Mouse (Mus musculus) C2C12 (cell line): ENCODE measurements around the gene Armc2. TPM values are rescaled to one million over a fixed set of nuclear protein-coding genes. Genes with fewer than 3 reads are reported as not detected.

ENCODE experiments used
- H3K27me3 ChIP-seq: one replicate; pipeline ENCODE4 v1.6.1; 2011; ENCODE audit not compliant: control insufficient read depth, insufficient read depth, insufficient read length
- H3K36me3 ChIP-seq: one replicate; pipeline ENCODE4 v1.6.1; 2011; ENCODE audit not compliant: control insufficient read depth, insufficient read depth
- H3K4me3 ChIP-seq: one replicate; pipeline ENCODE4 v1.5.1; 2011; ENCODE audit warnings: mild to moderate bottlenecking, control low read depth; ENCODE audit not compliant: poor library complexity, insufficient read depth, severe bottlenecking
- H3K79me2 ChIP-seq: one replicate; pipeline ENCODE4 v1.6.1; 2011; ENCODE audit not compliant: control insufficient read depth, insufficient read depth
- H3K79me3 ChIP-seq: one replicate; pipeline ENCODE4 v1.6.1; 2011; ENCODE audit warnings: low read depth, control low read depth
- H3ac ChIP-seq: one replicate; pipeline ENCODE3; 2011; ENCODE audit warnings: low read depth; ENCODE audit not compliant: control insufficient read depth, insufficient read length
- CEBPB ChIP-seq: IDR thresholded peaks from one replicate; pipeline ENCODE4 v1.6.1; 2011; ENCODE audit warnings: low read depth, mild to moderate bottlenecking, control low read depth, moderate library complexity
- CTCF ChIP-seq: IDR thresholded peaks from one replicate; pipeline ENCODE4 v1.5.1; 2011; ENCODE audit not compliant: control insufficient read depth, insufficient read depth, insufficient read length
- FOSL1 ChIP-seq: IDR thresholded peaks from one replicate; pipeline ENCODE4 v1.8.0; 2011; ENCODE audit warnings: mild to moderate bottlenecking, low read length; ENCODE audit not compliant: poor library complexity, insufficient read depth, severe bottlenecking
- MAX ChIP-seq: IDR thresholded peaks from one replicate; pipeline ENCODE4 v1.6.1; 2011; ENCODE audit warnings: mild to moderate bottlenecking, control low read depth
- MYOD1 ChIP-seq: IDR thresholded peaks from one replicate; pipeline ENCODE4 v1.6.1; 2011; ENCODE audit warnings: low read depth; ENCODE audit not compliant: control insufficient read depth, insufficient read length
- MYOG ChIP-seq: IDR thresholded peaks from one replicate; pipeline ENCODE4 v1.6.1; 2011; ENCODE audit not compliant: control insufficient read depth, insufficient read length; ENCODE audit errors: extremely low read depth
- USF1 ChIP-seq: IDR thresholded peaks from one replicate; pipeline ENCODE4 v1.6.1; 2011; ENCODE audit warnings: low read depth, mild to moderate bottlenecking, control low read depth, moderate library complexity
- polyA plus RNA-seq: library from polyadenylated mRNA; unstranded; fragments of >200 nt; fragmentation: generic; extraction: Trizol; gene quantifications from one replicate; pipeline ENCODE4 v1.2.1, GENCODE M21; 2012; ENCODE audit warnings: missing spikeins

The Armc2 gene
- polyA plus RNA-seq, 1 experiment, result 0.20 TPM

DNA sequence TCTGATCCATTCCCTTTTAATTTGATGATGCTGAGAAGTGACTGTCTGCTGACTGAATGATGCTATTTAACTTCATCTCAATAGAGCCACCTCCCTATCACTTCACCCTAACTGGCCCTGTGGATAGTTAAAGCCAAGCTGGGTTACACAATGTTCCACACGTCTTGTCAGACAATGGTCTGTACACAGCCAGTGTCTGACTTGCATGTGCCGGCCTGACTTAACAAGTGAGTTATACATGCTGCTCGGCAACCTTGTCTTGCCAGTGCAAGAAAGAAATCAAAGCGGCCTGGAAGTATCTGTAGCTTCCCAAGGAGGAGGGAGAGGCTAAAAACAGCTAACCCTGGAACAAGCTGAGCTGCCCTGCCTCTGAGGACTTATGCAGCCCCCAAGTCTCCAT is 136.8 kb downstream of the Armc2 start:
- no peaks in the 10 kb centered on the region for H3K36me3 ChIP-seq
- no peaks in the 10 kb centered on the region for H3K79me3 ChIP-seq
- no peaks in the 10 kb centered on the region for H3K79me2 ChIP-seq
- H3K4me3 ChIP-seq, result no peak overlapping the region
- no peak overlapping the region for H3ac ChIP-seq
- TF ChIP-seq MYOD1, result no peak
- no peak for TF ChIP-seq CTCF
- TF ChIP-seq CEBPB, result no peak
- no peak for TF ChIP-seq USF1
- no peak for TF ChIP-seq FOSL1
- no peak for TF ChIP-seq MAX
- TF ChIP-seq MYOG, result no peak
- H3K27me3 ChIP-seq, result no peaks in the 10 kb centered on the region

DNA sequence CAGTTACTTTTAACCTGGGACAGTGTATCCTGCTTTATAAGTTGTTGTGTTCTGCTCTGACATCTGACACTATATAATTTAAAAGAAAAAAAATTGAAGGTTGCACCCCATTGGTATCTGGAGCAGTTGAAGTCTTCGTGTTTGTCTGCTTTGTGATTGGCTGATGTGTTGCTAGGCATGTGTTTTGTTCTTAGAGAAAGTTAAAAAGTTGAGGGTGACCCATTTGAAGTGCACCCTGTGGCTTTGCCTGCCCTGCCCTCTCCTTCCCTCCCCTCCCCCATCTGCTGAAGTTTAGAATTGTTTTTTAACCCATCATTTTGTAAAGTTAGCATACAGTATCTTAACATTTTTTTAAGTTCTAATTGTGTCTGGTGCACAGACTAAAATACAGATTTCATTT is 137.5 kb downstream of the Armc2 start:
- H3K79me3 ChIP-seq, result no peaks in the 10 kb centered on the region
- H3K27me3 ChIP-seq, result no peaks in the 10 kb centered on the region
- H3ac ChIP-seq, result no peak overlapping the region
- no peaks in the 10 kb centered on the region for H3K79me2 ChIP-seq
- H3K36me3 ChIP-seq, result no peaks in the 10 kb centered on the region
- no peak overlapping the region for H3K4me3 ChIP-seq
- TF ChIP-seq MYOD1 (no peak), CTCF (no peak), FOSL1 (no peak), CEBPB (no peak), MYOG (no peak), USF1 (no peak)

DNA sequence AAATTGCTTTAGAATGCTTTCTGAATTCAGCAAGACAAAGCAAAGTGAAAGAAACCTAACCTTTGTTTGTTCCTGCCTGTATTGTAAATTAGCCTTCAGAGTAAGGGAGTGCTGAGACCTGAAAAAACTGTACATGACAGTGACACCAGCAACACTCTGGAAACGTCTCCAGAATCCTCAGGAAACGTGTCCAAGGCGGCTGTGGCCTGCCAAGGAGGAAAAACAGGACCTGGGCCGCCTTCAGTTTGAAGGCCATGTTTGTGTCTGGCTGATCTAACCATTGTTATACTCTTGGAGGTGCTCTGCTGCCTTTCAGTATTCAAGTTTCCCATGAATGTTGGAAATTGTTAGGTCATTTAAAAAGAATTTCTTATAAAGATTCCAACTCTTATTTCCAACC is 138.0 kb downstream of the Armc2 start:
- no peaks in the 10 kb centered on the region for H3K79me2 ChIP-seq
- TF ChIP-seq MAX (no peak), MYOG (no peak), MYOD1 (no peak), FOSL1 (no peak)

GRCm38 (mm10) chr10:41879675-41880074 is 138.6 kb downstream of the Armc2 start:
- H3K79me3 ChIP-seq, result no peaks in the 10 kb centered on the region
- H3K79me2 ChIP-seq, result no peaks in the 10 kb centered on the region
- H3K4me3 ChIP-seq, result no peak overlapping the region
- no peaks in the 10 kb centered on the region for H3K36me3 ChIP-seq
- H3K27me3 ChIP-seq, result no peaks in the 10 kb centered on the region
- TF ChIP-seq CEBPB, result no peak
- TF ChIP-seq CTCF, result no peak
- no peak for TF ChIP-seq MAX
- no peak for TF ChIP-seq FOSL1
- TF ChIP-seq MYOD1, result no peak
- TF ChIP-seq MYOG, result no peak
- no peak for TF ChIP-seq USF1
- H3ac ChIP-seq, result no peak overlapping the region

More for the DNA sequence above, 138.0 kb downstream of the Armc2 start:
- no peaks in the 10 kb centered on the region for H3K27me3 ChIP-seq
- H3ac ChIP-seq, result no peak overlapping the region
- H3K79me3 ChIP-seq, result no peaks in the 10 kb centered on the region
- no peak overlapping the region for H3K4me3 ChIP-seq
- no peaks in the 10 kb centered on the region for H3K36me3 ChIP-seq

DNA sequence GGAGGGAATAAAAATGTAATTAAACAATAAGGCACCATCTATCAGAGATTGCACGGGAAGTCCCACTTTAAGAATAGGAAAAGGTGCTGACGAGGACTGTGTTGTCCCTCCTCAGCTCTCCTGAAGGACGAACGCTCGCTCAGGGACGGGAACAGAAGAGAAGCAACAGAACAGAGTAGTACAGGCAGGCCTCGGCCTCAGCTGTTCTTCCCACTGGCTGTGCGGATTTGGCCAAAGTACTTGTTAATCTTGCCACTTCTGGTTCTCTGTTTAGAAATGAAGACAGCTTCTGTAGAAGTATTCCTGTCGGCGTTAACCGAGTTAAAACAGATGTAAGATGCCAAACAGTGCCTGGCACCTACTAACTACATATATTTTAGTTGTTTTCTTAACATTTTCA is 139.9 kb downstream of the Armc2 start:
- no peak overlapping the region for H3ac ChIP-seq
- H3K27me3 ChIP-seq, result no peaks in the 10 kb centered on the region
- no peaks in the 10 kb centered on the region for H3K79me2 ChIP-seq
- H3K36me3 ChIP-seq, result no peaks in the 10 kb centered on the region
- no peaks in the 10 kb centered on the region for H3K79me3 ChIP-seq
- no peak overlapping the region for H3K4me3 ChIP-seq
- TF ChIP-seq MYOD1 (no peak), CEBPB (no peak), CTCF (no peak), USF1 (no peak), FOSL1 (no peak), MAX (no peak), MYOG (no peak)

GRCm38 (mm10) chr10:41875624-41876023 is 142.6 kb downstream of the Armc2 start:
- no peaks in the 10 kb centered on the region for H3K27me3 ChIP-seq
- H3K36me3 ChIP-seq, result no peaks in the 10 kb centered on the region
- no peak overlapping the region for H3K4me3 ChIP-seq
- TF ChIP-seq CEBPB (no peak), MYOD1 (no peak), FOSL1 (no peak), USF1 (no peak), MYOG (no peak), CTCF (no peak), MAX (no peak)
- no peaks in the 10 kb centered on the region for H3K79me2 ChIP-seq
- no peaks in the 10 kb centered on the region for H3K79me3 ChIP-seq
- H3ac ChIP-seq, result no peak overlapping the region

DNA sequence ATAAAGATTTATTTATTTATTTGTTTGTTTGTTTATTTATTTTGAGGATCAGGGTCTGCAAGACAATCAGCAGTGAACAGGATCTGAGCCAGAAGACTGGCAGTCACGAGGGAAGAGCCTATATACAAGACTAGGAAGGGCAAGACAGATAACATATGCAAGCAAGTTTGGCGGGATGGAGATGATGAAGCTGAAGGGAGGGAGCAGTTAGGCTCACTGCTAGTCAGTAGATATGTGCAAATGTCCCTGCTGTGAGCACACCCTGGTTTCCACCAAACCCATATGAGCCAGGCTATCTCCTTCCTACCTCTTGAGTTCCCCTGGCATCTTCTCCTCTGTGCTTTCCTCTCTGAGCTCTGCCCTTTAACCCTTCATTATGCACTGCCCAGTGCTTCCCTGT is 146.7 kb downstream of the Armc2 start:
- Histone ChIP-seq H3K36me3 (no peaks in the 10 kb centered on the region), H3K79me3 (no peaks in the 10 kb centered on the region), H3K4me3 (no peak overlapping the region), H3ac (no peak overlapping the region), H3K27me3 (no peaks in the 10 kb centered on the region), H3K79me2 (no peaks in the 10 kb centered on the region)
- TF ChIP-seq FOSL1, result no peak
- TF ChIP-seq USF1, result no peak
- no peak for TF ChIP-seq MYOD1
- no peak for TF ChIP-seq MAX
- TF ChIP-seq CEBPB, result no peak
- no peak for TF ChIP-seq CTCF
- TF ChIP-seq MYOG, result no peak
